In genomic region chr4:123664021-123664950, GRCm38 (mm10) we compare ENCODE assay signal across 8 mouse cellular contexts. TPM values are rescaled to one million over a fixed set of nuclear protein-coding genes. Genes with fewer than 3 reads are reported as not detected.
A peak's percentile ranks its signal among the peaks of the same experiment; 100 is the strongest.
DNase-seq lines count a peak whose midpoint lies in the region; ATAC-seq and TF ChIP-seq lines count a peak whose summit lies in the region.

No protein-coding gene starts in this region.

- H3K4me2 ChIP-seq in CH12.LX (ENCODE audit: insufficient read depth, low read depth, poor library complexity, severe bottlenecking), result peak overlapping the region; percentile 99
- peak overlapping the region; percentile 78 for H3K4me2 ChIP-seq in embryonic facial prominence, embryonic 15.5 days (replicated peaks)
- peak overlapping the region; percentile 96 for H3K4me2 ChIP-seq in heart, embryonic 12.5 days
- peak overlapping the region; percentile 73 for H3K4me2 ChIP-seq in kidney, embryonic 14.5 days (replicated peaks; ENCODE audit: low read depth, low read length)
- H3K4me2 ChIP-seq in neural tube, embryonic 14.5 days (ENCODE audit: low read depth, low read length), result peak overlapping the region; percentile 89

- peak; percentile 33; the same call in 1 of the 2 replicates for TF ChIP-seq POLR2A in CH12.LX (IDR thresholded peaks at IDR 0.05; ENCODE audit: low read depth, low read length)

- DNase-seq in CH12.LX (ENCODE audit: extremely low read depth), result no peak
- peak; percentile 88 to 92 for DNase-seq in adrenal gland, postnatal 36 days
- peak; percentile 82 to 83 for DNase-seq in lung, adult 18-20 months
- DNase-seq in thymus, adult 18-20 months, result peak; percentile 17 to 39

- H3K27me3 ChIP-seq in CH12.LX (replicated peaks), result no peaks in the 10 kb centered on the region
- no peaks in the 10 kb centered on the region for H3K27me3 ChIP-seq in embryonic facial prominence, embryonic 15.5 days
- no peaks in the 10 kb centered on the region for H3K27me3 ChIP-seq in heart, embryonic 12.5 days (replicated peaks)
- no peaks in the 10 kb centered on the region for H3K27me3 ChIP-seq in kidney, embryonic 14.5 days (ENCODE audit: control insufficient read depth, insufficient read depth, low read length)
- H3K27me3 ChIP-seq in neural tube, embryonic 14.5 days (ENCODE audit: control insufficient read depth, insufficient read depth, low read length), result no peaks in the 10 kb centered on the region

- H3K27ac ChIP-seq in CH12.LX (ENCODE audit: insufficient read depth, low read depth), result no peak overlapping the region
- peak overlapping the region; percentile 96 for H3K27ac ChIP-seq in embryonic facial prominence, embryonic 15.5 days (replicated peaks)
- peak overlapping the region; percentile 99 for H3K27ac ChIP-seq in heart, embryonic 12.5 days (ENCODE audit: poor library complexity, severe bottlenecking)
- H3K27ac ChIP-seq in kidney, embryonic 14.5 days (ENCODE audit: low read depth, low read length), result peak overlapping the region; percentile 99
- H3K27ac ChIP-seq in neural tube, embryonic 14.5 days (ENCODE audit: low read depth, low read length), result peak overlapping the region; percentile 99

- peaks cover 9 to 46% of the 10 kb centered on the region in 2 experiments; a peak in 3 of 4 replicates for H3K4me1 ChIP-seq in CH12.LX (ENCODE audit: control insufficient read depth in 1 of 2, insufficient read depth in 2 of 2)
- H3K4me1 ChIP-seq in embryonic facial prominence, embryonic 15.5 days, result peaks cover 37% of the 10 kb centered on the region
- peaks cover 41% of the 10 kb centered on the region for H3K4me1 ChIP-seq in heart, embryonic 12.5 days (replicated peaks)
- peaks cover 24% of the 10 kb centered on the region for H3K4me1 ChIP-seq in kidney, embryonic 14.5 days (ENCODE audit: control insufficient read depth, insufficient read depth, low read length)
- peaks cover 44% of the 10 kb centered on the region for H3K4me1 ChIP-seq in neural tube, embryonic 14.5 days (ENCODE audit: control insufficient read depth, insufficient read depth, low read length)

- in situ Hi-C loops in CH12.LX (cut with MboI; ENCODE audit: low pct_ligation_motif_present, low pct_unique_long_range_greater_than_20kb, low sequenced_read_pairs), result no loop called here

- peak overlapping the region; percentile 79 for H3K9ac ChIP-seq in CH12.LX (ENCODE audit: insufficient read depth, low read depth)
- H3K9ac ChIP-seq in embryonic facial prominence, embryonic 15.5 days, result peak overlapping the region; percentile 96
- H3K9ac ChIP-seq in heart, embryonic 12.5 days, result peak overlapping the region; percentile 96
- peak overlapping the region; percentile 99 for H3K9ac ChIP-seq in kidney, embryonic 14.5 days (ENCODE audit: low read depth, low read length)
- H3K9ac ChIP-seq in neural tube, embryonic 14.5 days (replicated peaks; ENCODE audit: low read depth, low read length), result peak overlapping the region; percentile 98

- ATAC-seq in embryonic facial prominence, embryonic 15.5 days (ENCODE audit: insufficient number of reproducible peaks, low FRiP score, low TSS enrichment, low read depth), result peak; percentile 89
- peak; percentile 89 for ATAC-seq in heart, embryonic 12.5 days (ENCODE audit: insufficient number of reproducible peaks, low FRiP score)
- ATAC-seq in kidney, embryonic 14.5 days (ENCODE audit: low FRiP score, low TSS enrichment), result peak; percentile 88
- peak; percentile 73 for ATAC-seq in neural tube, embryonic 14.5 days (ENCODE audit: low read depth)

- no peak for TF ChIP-seq CTCF in CH12.LX (conservative IDR thresholded peaks at IDR 0.05 in 1 of 2, IDR thresholded peaks at IDR 0.05 in 1 of 2; ENCODE audit: low read depth in 2 of 2, low read length in 2 of 2)

- no peak for TF ChIP-seq EP300 in CH12.LX (IDR thresholded peaks at IDR 0.05; ENCODE audit: low read length)

- TF ChIP-seq RAD21 in CH12.LX (IDR thresholded peaks at IDR 0.05; ENCODE audit: low read depth, low read length), result no peak

- H3K79me2 ChIP-seq in CH12.LX (replicated peaks; ENCODE audit: control insufficient read depth, extremely low read depth, insufficient read depth, poor library complexity, severe bottlenecking), result no peaks in the 10 kb centered on the region

- no peaks in the 10 kb centered on the region for H3K9me3 ChIP-seq in CH12.LX (replicated peaks; ENCODE audit: low read length)
- no peaks in the 10 kb centered on the region for H3K9me3 ChIP-seq in embryonic facial prominence, embryonic 15.5 days (replicated peaks)
- no peaks in the 10 kb centered on the region for H3K9me3 ChIP-seq in heart, embryonic 12.5 days (replicated peaks)
- H3K9me3 ChIP-seq in kidney, embryonic 14.5 days (ENCODE audit: control insufficient read depth, low read length), result no peaks in the 10 kb centered on the region
- H3K9me3 ChIP-seq in neural tube, embryonic 14.5 days (ENCODE audit: control insufficient read depth, low read length), result no peaks in the 10 kb centered on the region

- WGBS in embryonic facial prominence, embryonic 15.5 days, result under 1% methylated on average over 105 of the region's 125 CpGs
- WGBS in heart, embryonic 12.5 days, result under 1% methylated on average over 83 of the region's 125 CpGs
- under 1% methylated on average over 98 of the region's 125 CpGs for WGBS in kidney, embryonic 14.5 days
- WGBS in neural tube, embryonic 14.5 days, result under 1% methylated on average over 82 of the region's 125 CpGs

- no peaks in the 10 kb centered on the region for H3K36me3 ChIP-seq in CH12.LX (replicated peaks in 1 of 2; ENCODE audit: control insufficient read depth in 1 of 2, insufficient read depth in 1 of 2, low read length in 1 of 2)
- H3K36me3 ChIP-seq in embryonic facial prominence, embryonic 15.5 days, result no peaks in the 10 kb centered on the region
- H3K36me3 ChIP-seq in heart, embryonic 12.5 days, result no peaks in the 10 kb centered on the region
- H3K36me3 ChIP-seq in kidney, embryonic 14.5 days (ENCODE audit: control insufficient read depth, insufficient read depth, low read length), result no peaks in the 10 kb centered on the region
- H3K36me3 ChIP-seq in neural tube, embryonic 14.5 days (ENCODE audit: control insufficient read depth, insufficient read depth, low read length), result no peaks in the 10 kb centered on the region

- H3K4me3 ChIP-seq in CH12.LX (replicated peaks in 1 of 3; ENCODE audit: low read depth in 2 of 3, low read length in 2 of 3, poor library complexity in 1 of 3), result peak overlapping the region; percentile 30 to 77 (median 73)
- peak overlapping the region; percentile 91 for H3K4me3 ChIP-seq in embryonic facial prominence, embryonic 15.5 days (replicated peaks)
- peak overlapping the region; percentile 89 for H3K4me3 ChIP-seq in heart, embryonic 12.5 days
- H3K4me3 ChIP-seq in kidney, embryonic 14.5 days (ENCODE audit: low read length), result peak overlapping the region; percentile 93
- peak overlapping the region; percentile 78 for H3K4me3 ChIP-seq in neural tube, embryonic 14.5 days (ENCODE audit: low read depth, low read length)

- dilution Hi-C loops in CH12.LX (cut with MboI; ENCODE audit: extremely low pct_ligation_motif_present, extremely low pct_unique_long_range_greater_than_20kb, low sequenced_read_pairs), result no loop called here

TF ChIP-seq in CH12.LX, 34 proteins besides CTCF, POLR2A, EP300 and RAD21:
- TF ChIP-seq SIN3A (IDR thresholded peaks at IDR 0.05; ENCODE audit: low read length) (0 out of 2 replicates have a peak, but pooled peaks have one; percentile 1), CHD1 (IDR thresholded peaks at IDR 0.05; ENCODE audit: low read depth, low read length) (no peak), POLR2AphosphoS2 (IDR thresholded peaks at IDR 0.05; ENCODE audit: low read depth, low read length) (no peak), ZMIZ1 (IDR thresholded peaks at IDR 0.05; ENCODE audit: low read depth, low read length) (no peak), MAX (IDR thresholded peaks at IDR 0.05; ENCODE audit: low read length) (no peak), MXI1 (IDR thresholded peaks at IDR 0.05; ENCODE audit: low read depth, low read length) (peak; percentile 9; the same call in 1 of the 2 replicates), UBTF (IDR thresholded peaks at IDR 0.05; ENCODE audit: low read depth, low read length) (peak; percentile 86), ZC3H11A (IDR thresholded peaks at IDR 0.05; ENCODE audit: low read depth, low read length) (no peak), MAZ (IDR thresholded peaks at IDR 0.05; ENCODE audit: low read depth, low read length) (no peak), JUND (conservative IDR thresholded peaks at IDR 0.05; ENCODE audit: low read depth, low read length) (no peak), KAT2A (IDR thresholded peaks at IDR 0.05; ENCODE audit: insufficient replicate concordance, low read length) (no peak), E2F4 (IDR thresholded peaks at IDR 0.05; ENCODE audit: insufficient replicate concordance, low read depth, low read length) (no peak)
TF ChIP-seq in CH12.LX: peak in this region for 3.

RNA-seq across cellular contexts. Expression of gene Macf1, which starts 19.9 kb away (rescaled TPM):
- 77.2 and 77.8 TPM in 2 replicates for total RNA-seq in CH12.LX (2012; rRNA removed)
- total RNA-seq in CH12.LX (2014; rRNA removed), result 56.8 and 63.3 TPM in 2 replicates
- polyA plus RNA-seq in CH12.LX (2012; ENCODE audit: insufficient read length, low read depth), result 81.4 and 93.3 TPM in 2 replicates
- total RNA-seq in adrenal gland, postnatal 36 days (2021), result 100 to 1,000 TPM; 150 to 174 TPM
- 42.5 and 47.1 TPM in 2 replicates for polyA plus RNA-seq in embryonic facial prominence, embryonic 15.5 days (2015; fragmentation: Nextera tagmentation; extraction: Ambion mirVana)
- 69.9 and 79.4 TPM in 2 replicates for polyA plus RNA-seq in heart, embryonic 12.5 days (2016; fragmentation: Nextera tagmentation; extraction: Ambion mirVana)
- 59.2 and 89.2 TPM in 2 replicates for polyA plus RNA-seq in kidney, embryonic 14.5 days (2014; fragmentation: Nextera tagmentation; extraction: Ambion mirVana)
- polyA plus RNA-seq in neural tube, embryonic 14.5 days (2014; fragmentation: Nextera tagmentation; extraction: Ambion mirVana), result 111 and 144 TPM in 2 replicates

RNA-seq across cellular contexts. Expression of gene Ndufs5, which starts 53.7 kb away (rescaled TPM):
- total RNA-seq in CH12.LX (2012; rRNA removed) (213 and 227 TPM in 2 replicates), CH12.LX (2014; rRNA removed) (174 and 179 TPM in 2 replicates)
- 121 and 145 TPM in 2 replicates for polyA plus RNA-seq in CH12.LX (2012; ENCODE audit: insufficient read length, low read depth)
- total RNA-seq in adrenal gland, postnatal 36 days (2021), result 100 to 1,000 TPM; 236 to 258 TPM
- 313 and 333 TPM in 2 replicates for polyA plus RNA-seq in embryonic facial prominence, embryonic 15.5 days (2015; fragmentation: Nextera tagmentation; extraction: Ambion mirVana)
- 484 and 498 TPM in 2 replicates for polyA plus RNA-seq in heart, embryonic 12.5 days (2016; fragmentation: Nextera tagmentation; extraction: Ambion mirVana)
- 321 and 417 TPM in 2 replicates for polyA plus RNA-seq in kidney, embryonic 14.5 days (2014; fragmentation: Nextera tagmentation; extraction: Ambion mirVana)
- polyA plus RNA-seq in neural tube, embryonic 14.5 days (2014; fragmentation: Nextera tagmentation; extraction: Ambion mirVana), result 485 and 586 TPM in 2 replicates
